Mouse (Mus musculus) CH12.LX (cell line): Measurements from ENCODE around the gene Otud5. TPM values are rescaled to one million over a fixed set of nuclear protein-coding genes. Genes with fewer than 3 reads are reported as not detected.
A peak's percentile ranks its signal among the peaks of the same experiment; 100 is the strongest.

Experiments
- DNase-seq: peaks from one replicate; pipeline ENCODE4 v3.0.0-alpha.2; 2013; ENCODE audit errors: extremely low read depth
- H3K27ac ChIP-seq: 2 replicates; pipeline ENCODE4 v1.5.1; 2012; ENCODE audit warnings: low read depth, mild to moderate bottlenecking, control low read depth, moderate library complexity; ENCODE audit not compliant: insufficient read depth
- H3K27me3 ChIP-seq: replicated peaks from 2 replicates; pipeline ENCODE3; 2012; ENCODE audit warnings: inconsistent platforms
- H3K36me3 ChIP-seq, 2 experiments: replicated peaks in 1 of 2; 2 replicates each; pipeline versions ENCODE3 to v1.6.1; 2012; ENCODE audit warnings: inconsistent platforms in 1 of 2, low read length in 1 of 2, mild to moderate bottlenecking in 1 of 2, mixed read lengths in 1 of 2, moderate library complexity in 1 of 2; ENCODE audit not compliant: control insufficient read depth in 1 of 2, insufficient read depth in 1 of 2
- H3K4me1 ChIP-seq, 2 experiments: 2 replicates each; pipeline ENCODE4 v1.6.1; 2012; ENCODE audit warnings: inconsistent platforms in 1 of 2, moderate library complexity in 1 of 2; ENCODE audit not compliant: insufficient read depth in 2 of 2, control insufficient read depth in 1 of 2
- H3K4me2 ChIP-seq: 2 replicates; pipeline ENCODE4 v1.6.1; 2012; ENCODE audit warnings: low read depth, mild to moderate bottlenecking, control low read depth; ENCODE audit not compliant: poor library complexity, insufficient read depth, severe bottlenecking
- H3K4me3 ChIP-seq, 3 experiments: fragments of 150-350 bp in 1 of 3; sonication (generic) in 1 of 3; replicated peaks in 1 of 3; 2 replicates each; pipeline versions ENCODE3 to v1.5.1; 2011 to 2012; ENCODE audit warnings: low read depth in 2 of 3, low read length in 2 of 3, mild to moderate bottlenecking in 2 of 3, moderate library complexity in 2 of 3, control low read depth in 1 of 3, improper control_type of control experiment in 1 of 3, inconsistent platforms in 1 of 3, mixed read lengths in 1 of 3; ENCODE audit not compliant: poor library complexity in 1 of 3
- H3K79me2 ChIP-seq: replicated peaks from 2 replicates; pipeline ENCODE4 v1.6.1; 2012; ENCODE audit warnings: mild to moderate bottlenecking, moderate library complexity; ENCODE audit not compliant: control insufficient read depth, poor library complexity, insufficient read depth, severe bottlenecking; ENCODE audit errors: extremely low read depth
- H3K9ac ChIP-seq: 2 replicates; pipeline ENCODE4 v1.6.1; 2012; ENCODE audit warnings: low read depth, mild to moderate bottlenecking, control low read depth, moderate library complexity; ENCODE audit not compliant: insufficient read depth
- H3K9me3 ChIP-seq: replicated peaks from 2 replicates; pipeline ENCODE3; 2012; ENCODE audit warnings: low read length, inconsistent platforms, mixed read lengths
- CHD1 ChIP-seq: IDR thresholded peaks from 2 replicates; pipeline ENCODE4 v1.6.1; 2012; ENCODE audit warnings: low read depth, low read length, improper control_type of control experiment, inconsistent platforms
- CHD2 ChIP-seq: IDR thresholded peaks from 2 replicates; pipeline ENCODE4 v1.6.1; 2011; ENCODE audit warnings: low read length, improper control_type of control experiment
- CTCF ChIP-seq, 2 experiments: IDR thresholded peaks in 1 of 2; conservative IDR thresholded peaks in 1 of 2; 2 replicates each; pipeline ENCODE4 v1.5.1; 2011 to 2012; ENCODE audit warnings: low read depth in 2 of 2, low read length in 2 of 2, improper control_type of control experiment in 1 of 2, inconsistent platforms in 1 of 2, mild to moderate bottlenecking in 1 of 2, moderate library complexity in 1 of 2
- EP300 ChIP-seq: IDR thresholded peaks from 2 replicates; pipeline ENCODE4 v1.6.1; 2011; ENCODE audit warnings: low read length, improper control_type of control experiment
- ETS1 ChIP-seq: conservative IDR thresholded peaks from 2 replicates; pipeline ENCODE4 v1.6.1; 2012; ENCODE audit warnings: low read depth, mild to moderate bottlenecking, inconsistent platforms, low read length, improper control_type of control experiment, moderate library complexity
- HCFC1 ChIP-seq: IDR thresholded peaks from 2 replicates; pipeline ENCODE4 v1.6.1; 2012; ENCODE audit warnings: low read depth, mild to moderate bottlenecking, inconsistent platforms, low read length, improper control_type of control experiment
- JUN ChIP-seq: IDR thresholded peaks from 2 replicates; pipeline ENCODE4 v1.6.1; 2011; ENCODE audit warnings: low read depth, mild to moderate bottlenecking, low read length, improper control_type of control experiment, moderate library complexity; ENCODE audit not compliant: insufficient read depth
- JUND ChIP-seq: conservative IDR thresholded peaks from 2 replicates; pipeline ENCODE4 v1.6.1; 2011; ENCODE audit warnings: low read depth, low read length, improper control_type of control experiment
- KAT2A ChIP-seq: IDR thresholded peaks from 2 replicates; pipeline ENCODE4 v1.6.1; 2012; ENCODE audit warnings: low read length, improper control_type of control experiment, inconsistent platforms; ENCODE audit not compliant: insufficient replicate concordance
- MAX ChIP-seq: IDR thresholded peaks from 2 replicates; pipeline ENCODE4 v1.6.1; 2011; ENCODE audit warnings: low read length, improper control_type of control experiment
- MAZ ChIP-seq: IDR thresholded peaks from 2 replicates; pipeline ENCODE4 v1.6.1; 2012; ENCODE audit warnings: low read depth, mild to moderate bottlenecking, inconsistent platforms, low read length, improper control_type of control experiment, moderate library complexity
- MEF2A ChIP-seq: IDR thresholded peaks from 2 replicates; pipeline ENCODE4 v1.6.1; 2014; ENCODE audit warnings: low read depth, mild to moderate bottlenecking, inconsistent platforms, low read length, improper control_type of control experiment, borderline replicate concordance
- MXI1 ChIP-seq: IDR thresholded peaks from 2 replicates; pipeline ENCODE4 v1.6.1; 2011; ENCODE audit warnings: mild to moderate bottlenecking, low read depth, low read length, improper control_type of control experiment
- NELFE ChIP-seq: IDR thresholded peaks from 2 replicates; pipeline ENCODE4 v1.6.1; 2011; ENCODE audit warnings: low read depth, low read length, improper control_type of control experiment
- NRF1 ChIP-seq: IDR thresholded peaks from 2 replicates; pipeline ENCODE4 v1.6.1; 2014; ENCODE audit warnings: low read depth, mild to moderate bottlenecking, inconsistent platforms, low read length, improper control_type of control experiment, moderate library complexity
- POLR2AphosphoS2 ChIP-seq: IDR thresholded peaks from 2 replicates; pipeline ENCODE4 v1.6.1; 2011; ENCODE audit warnings: low read depth, low read length, improper control_type of control experiment
- RCOR1 ChIP-seq: conservative IDR thresholded peaks from 2 replicates; pipeline ENCODE4 v1.6.1; 2012; ENCODE audit warnings: low read depth, mild to moderate bottlenecking, inconsistent platforms, low read length, improper control_type of control experiment
- SIN3A ChIP-seq: IDR thresholded peaks from 2 replicates; pipeline ENCODE4 v1.6.1; 2012; ENCODE audit warnings: low read length, improper control_type of control experiment, inconsistent platforms
- TBP ChIP-seq: conservative IDR thresholded peaks from 2 replicates; pipeline ENCODE4 v1.6.1; 2011; ENCODE audit warnings: low read depth, low read length, improper control_type of control experiment
- TCF12 ChIP-seq: IDR thresholded peaks from 2 replicates; pipeline ENCODE4 v1.6.1; 2014; ENCODE audit warnings: low read depth, mild to moderate bottlenecking, inconsistent platforms, low read length, improper control_type of control experiment
- UBTF ChIP-seq: IDR thresholded peaks from 2 replicates; pipeline ENCODE4 v1.6.1; 2012; ENCODE audit warnings: low read depth, mild to moderate bottlenecking, inconsistent platforms, low read length, improper control_type of control experiment, moderate library complexity
- USF2 ChIP-seq: conservative IDR thresholded peaks from 2 replicates; pipeline ENCODE4 v1.6.1; 2011; ENCODE audit warnings: low read depth, low read length, improper control_type of control experiment
- ZC3H11A ChIP-seq: IDR thresholded peaks from 2 replicates; pipeline ENCODE4 v1.6.1; 2012; ENCODE audit warnings: low read depth, mild to moderate bottlenecking, inconsistent platforms, low read length, improper control_type of control experiment
- ZKSCAN1 ChIP-seq: IDR thresholded peaks from 2 replicates; pipeline ENCODE4 v1.6.1; 2012; ENCODE audit warnings: low read depth, inconsistent platforms, low read length, improper control_type of control experiment, borderline replicate concordance
- ZMIZ1 ChIP-seq: IDR thresholded peaks from 2 replicates; pipeline ENCODE4 v1.6.1; 2012; ENCODE audit warnings: low read depth, mild to moderate bottlenecking, inconsistent platforms, low read length, improper control_type of control experiment
- ZNF384 ChIP-seq: IDR thresholded peaks from 2 replicates; pipeline ENCODE4 v1.6.1; 2012; ENCODE audit warnings: low read depth, low read length, improper control_type of control experiment, inconsistent platforms
- dilution Hi-C: fragments of 300-500 bp; cut with MboI; formaldehyde crosslinking; loops from 2 replicates; pipeline ENCODE4 v1.14.3; 2020; ENCODE audit warnings: low sequenced_read_pairs; ENCODE audit not compliant: extremely low pct_unique_long_range_greater_than_20kb, extremely low pct_ligation_motif_present
- in situ Hi-C: fragments of 300-500 bp; cut with MboI; formaldehyde crosslinking; loops from 3 replicates; pipeline ENCODE4 v1.14.3; 2019; ENCODE audit warnings: low sequenced_read_pairs, low pct_ligation_motif_present, low pct_unique_long_range_greater_than_20kb, mixed read lengths
- polyA plus RNA-seq: library from polyadenylated mRNA; unstranded; fragments of >175 nt; gene quantifications from 2 replicates; pipeline ENCODE4 v1.2.1, GENCODE M21; 2012; ENCODE audit warnings: low read depth; ENCODE audit not compliant: insufficient read length
- total RNA-seq, 2 experiments: library from RNA; depleted of rRNA; stranded (reverse); fragments of 300-350 nt in 1 of 2; fragments of >200 nt in 1 of 2; gene quantifications; 2 replicates each; pipeline ENCODE4 v1.2.3; 2012 to 2014

The Otud5 gene
- total and polyA plus RNA-seq, 3 experiments = 58.0 to 92.7 (median 67.8) TPM

- TF ChIP-seq ZNF384 (no peak), KAT2A (peak; percentile 57; the same call in 1 of the 2 replicates), ZMIZ1 (peak; percentile 69), EP300 (no peak), ETS1 (no peak), SIN3A (peak; percentile 78; the same call in 1 of the 2 replicates), USF2 (no peak), TBP (peak; percentile 54; the same call in 1 of the 2 replicates), ZKSCAN1 (no peak), CHD2 (peak; percentile 50; the same call in 1 of the 2 replicates), MEF2A (no peak), TCF12 (peak; percentile 65; the same call in 1 of the 2 replicates), NELFE (peak; percentile 72), JUND (no peak), NRF1 (peak; percentile 64), CTCF (conservative IDR thresholded peaks at IDR 0.05 in 1 of 2, IDR thresholded peaks at IDR 0.05 in 1 of 2; ENCODE audit: low read depth in 2 of 2, low read length in 2 of 2) (no peak), JUN (no peak), ZC3H11A (no peak), HCFC1 (peak; percentile 63), CHD1 (peak; percentile 98), MAZ (peak; percentile 82; the same call in 1 of the 2 replicates), UBTF (no peak), MAX (no peak), MXI1 (peak; percentile 68; the same call in 1 of the 2 replicates), RCOR1 (no peak), POLR2AphosphoS2 (no peak)
- peaks cover 8% of the 10 kb centered on the region for H3K79me2 ChIP-seq
- peak; percentile 93 for DNase-seq
- peaks cover 25 to 40% of the 10 kb centered on the region in 2 experiments for H3K36me3 ChIP-seq
- H3K9me3 ChIP-seq = no peaks in the 10 kb centered on the region
- peak within 1 kb of the TSS; percentile 78 for H3K4me2 ChIP-seq
- H3K9ac ChIP-seq = peak within 1 kb of the TSS; percentile 72
- no peaks in the 10 kb centered on the region for H3K27me3 ChIP-seq
- H3K27ac ChIP-seq = peak within 1 kb of the TSS; percentile 89
- dilution Hi-C loops = no loop called here
- H3K4me3 ChIP-seq = peak within 1 kb of the TSS; percentile 66 to 96 (median 68)
- H3K4me1 ChIP-seq = peaks cover 2 to 11% of the 10 kb centered on the region in 2 experiments; a peak in 3 of 4 replicates
- in situ Hi-C loops = no loop called here
Measured at GRCm38 (mm10) chrX:7898880-7899874, 58.0 kb downstream of the Otud5 start, which contains the start of the genes Pqbp1 and Timm17b. Pqbp1 (minus strand) TSS chrX:7899269. Timm17b (plus strand) TSS chrX:7899357.
